Mouse (Mus musculus): Measurements from ENCODE around the gene Rasal2. TPM values are rescaled to one million over a fixed set of nuclear protein-coding genes. Genes with fewer than 3 reads are reported as not detected.
A peak's percentile ranks its signal among the peaks of the same experiment; 100 is the strongest.
"Not testable (repeated sequence)": the region's sequence is repeated elsewhere in the genome, so short reads cannot be mapped to it uniquely, and the experiment has no call there.

Rasal2 gene
- polyA plus RNA-seq, 1 experiment: 3.0 TPM

DNA sequence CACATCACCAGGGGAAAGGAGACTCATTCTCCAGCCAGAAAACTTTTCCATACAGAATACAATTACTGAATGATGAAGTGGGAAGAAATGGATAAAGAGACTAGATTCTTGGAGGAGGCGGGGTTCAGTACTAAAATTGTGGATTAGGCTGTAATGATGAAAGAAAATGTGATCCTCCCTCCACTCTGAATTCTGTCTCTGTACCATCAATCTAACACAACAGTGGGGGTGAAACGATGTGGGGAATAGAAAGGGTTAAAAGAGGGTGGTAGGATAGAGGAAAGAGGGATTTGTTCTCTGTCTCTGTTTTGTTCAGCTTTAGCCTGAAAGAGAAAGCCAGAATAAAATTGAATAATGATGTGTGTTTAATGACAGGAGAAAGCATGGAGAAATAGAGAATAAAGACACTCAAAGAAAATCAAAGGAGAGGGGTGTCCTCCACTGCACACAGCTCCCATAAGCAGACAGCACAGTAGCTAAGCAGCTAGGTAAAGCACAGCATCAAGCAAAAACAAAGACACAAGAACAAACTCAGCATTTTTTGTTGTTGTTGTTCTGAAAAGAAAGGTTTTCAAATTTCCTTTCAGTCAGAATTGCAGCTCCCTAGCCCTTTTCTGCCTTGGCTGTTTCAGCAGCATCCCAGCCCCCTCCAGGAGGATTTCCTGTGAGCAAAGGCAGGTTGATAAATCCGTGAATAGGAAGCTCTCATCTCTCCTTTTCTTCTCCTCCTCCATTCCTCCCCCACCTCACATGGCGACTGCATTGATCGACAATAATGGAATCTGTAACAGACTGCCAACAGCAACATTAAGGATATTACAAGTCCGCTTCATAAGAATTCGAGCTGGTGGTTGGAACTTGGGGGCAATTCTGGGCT lies 168.6 kb downstream of the Rasal2 start:
- Histone ChIP-seq H3ac (ENCODE audit: control insufficient read depth, insufficient read length, low read depth) (no peak overlapping the region), H3K36me3 (ENCODE audit: control insufficient read depth, insufficient read depth) (no peaks in the 10 kb centered on the region), H3K79me3 (ENCODE audit: low read depth) (no peaks in the 10 kb centered on the region), H3K79me2 (ENCODE audit: control insufficient read depth, insufficient read depth) (no peaks in the 10 kb centered on the region), H3K4me3 (ENCODE audit: insufficient read depth, poor library complexity, severe bottlenecking) (no peak overlapping the region), H3K27me3 (ENCODE audit: control insufficient read depth, insufficient read depth, insufficient read length) (no peaks in the 10 kb centered on the region)
- TF ChIP-seq CEBPB (IDR thresholded peaks at IDR 0.05; ENCODE audit: low read depth): no peak
- TF ChIP-seq CTCF (IDR thresholded peaks at IDR 0.05; ENCODE audit: control insufficient read depth, insufficient read depth, insufficient read length): no peak
- no peak for TF ChIP-seq FOSL1 (IDR thresholded peaks at IDR 0.05; ENCODE audit: insufficient read depth, low read length, poor library complexity, severe bottlenecking)
- TF ChIP-seq USF1 (IDR thresholded peaks at IDR 0.05; ENCODE audit: low read depth): no peak
- no peak for TF ChIP-seq MYOG (IDR thresholded peaks at IDR 0.05; ENCODE audit: control insufficient read depth, extremely low read depth, insufficient read length)
- TF ChIP-seq MYOD1 (IDR thresholded peaks at IDR 0.05; ENCODE audit: control insufficient read depth, insufficient read length, low read depth): no peak
- no peak for TF ChIP-seq MAX (IDR thresholded peaks at IDR 0.05)

DNA sequence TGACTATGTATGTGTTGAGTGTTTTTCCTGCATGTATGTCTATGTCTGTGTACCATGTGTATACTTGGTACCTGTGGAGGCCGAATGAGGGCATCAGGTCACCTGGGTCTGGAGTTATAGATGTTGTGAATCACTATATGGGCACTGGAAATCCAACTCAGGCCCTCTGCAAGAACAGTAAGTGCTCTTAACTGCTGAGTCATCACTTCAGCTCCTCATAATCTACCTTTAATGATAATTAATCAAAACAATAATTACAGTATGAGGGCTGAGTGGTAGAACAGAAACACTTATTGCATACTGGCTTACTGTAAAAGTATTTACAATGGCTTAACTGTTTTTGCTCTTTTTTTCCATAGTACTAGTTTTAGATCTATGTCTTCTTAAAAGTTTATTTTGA lies 172.7 kb downstream of the Rasal2 start:
- H3K79me3 ChIP-seq (ENCODE audit: low read depth): no peaks in the 10 kb centered on the region
- H3K27me3 ChIP-seq (ENCODE audit: control insufficient read depth, insufficient read depth, insufficient read length): no peaks in the 10 kb centered on the region
- H3K4me3 ChIP-seq (ENCODE audit: insufficient read depth, poor library complexity, severe bottlenecking): no peak overlapping the region
- no peak for TF ChIP-seq CTCF (IDR thresholded peaks at IDR 0.05; ENCODE audit: control insufficient read depth, insufficient read depth, insufficient read length)
- no peak for TF ChIP-seq USF1 (IDR thresholded peaks at IDR 0.05; ENCODE audit: low read depth)
- TF ChIP-seq MYOG (IDR thresholded peaks at IDR 0.05; ENCODE audit: control insufficient read depth, extremely low read depth, insufficient read length): no peak
- TF ChIP-seq MAX (IDR thresholded peaks at IDR 0.05): no peak
- TF ChIP-seq CEBPB (IDR thresholded peaks at IDR 0.05; ENCODE audit: low read depth): no peak
- TF ChIP-seq FOSL1 (IDR thresholded peaks at IDR 0.05; ENCODE audit: insufficient read depth, low read length, poor library complexity, severe bottlenecking): no peak
- TF ChIP-seq MYOD1 (IDR thresholded peaks at IDR 0.05; ENCODE audit: control insufficient read depth, insufficient read length, low read depth): no peak
- no peak overlapping the region for H3ac ChIP-seq (ENCODE audit: control insufficient read depth, insufficient read length, low read depth)
- H3K36me3 ChIP-seq (ENCODE audit: control insufficient read depth, insufficient read depth): no peaks in the 10 kb centered on the region
- H3K79me2 ChIP-seq (ENCODE audit: control insufficient read depth, insufficient read depth): no peaks in the 10 kb centered on the region

DNA sequence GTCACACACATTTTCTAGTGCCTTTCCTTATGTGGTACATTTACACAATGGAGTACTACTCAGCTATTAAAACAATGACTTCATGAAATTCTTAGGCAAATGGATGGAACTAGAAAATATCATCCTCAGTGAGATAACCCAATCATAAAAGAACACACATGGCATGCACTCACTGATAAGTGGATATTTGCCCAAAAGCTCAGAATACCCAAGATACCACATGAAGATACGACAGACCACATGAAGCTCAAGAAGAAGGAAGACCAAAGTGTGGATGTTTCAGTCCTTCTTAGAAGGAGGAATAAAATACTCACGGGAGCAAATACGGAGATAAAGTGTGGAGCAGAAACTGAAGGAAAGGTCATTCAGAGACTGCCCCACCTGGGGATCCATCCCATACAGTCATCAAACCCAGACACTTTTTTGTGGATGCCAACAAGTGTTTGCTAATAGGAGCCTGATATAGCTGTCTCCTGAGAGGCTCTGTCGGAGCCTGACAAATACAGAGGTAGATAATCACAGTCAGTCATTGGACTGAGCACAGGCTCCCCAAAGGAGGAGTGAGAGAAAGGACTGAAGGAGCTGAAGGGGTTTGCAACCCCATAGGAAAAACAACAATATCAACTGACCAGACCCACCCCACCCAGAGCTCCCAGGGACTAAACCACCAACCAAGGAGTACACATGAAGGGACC lies 175.6 kb downstream of the Rasal2 start:
- not testable (repeated sequence) for H3K79me3 ChIP-seq (ENCODE audit: low read depth); H3K27me3 ChIP-seq (ENCODE audit: control insufficient read depth, insufficient read depth, insufficient read length); H3ac ChIP-seq (ENCODE audit: control insufficient read depth, insufficient read length, low read depth)

DNA sequence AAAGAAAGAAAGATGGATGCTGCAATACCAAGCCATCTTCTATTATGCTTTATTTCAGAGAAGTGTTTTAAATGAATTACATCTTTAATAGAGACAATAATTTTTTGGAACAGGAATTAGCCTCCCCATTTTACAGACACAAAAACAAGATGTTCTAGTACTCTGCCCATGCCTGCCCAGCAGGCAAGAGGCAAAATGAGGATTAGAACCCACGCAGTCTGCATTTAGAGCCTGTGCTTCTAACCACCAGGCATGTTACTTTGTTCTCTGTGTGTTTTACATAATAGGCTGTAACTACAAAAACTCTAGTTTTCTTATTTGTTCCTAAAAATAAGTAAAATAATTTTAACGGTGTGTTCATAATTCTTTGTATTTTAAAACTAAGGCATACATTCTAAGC lies 178.9 kb downstream of the Rasal2 start:
- TF ChIP-seq MYOG (IDR thresholded peaks at IDR 0.05; ENCODE audit: control insufficient read depth, extremely low read depth, insufficient read length) (no peak), CTCF (IDR thresholded peaks at IDR 0.05; ENCODE audit: control insufficient read depth, insufficient read depth, insufficient read length) (no peak), CEBPB (IDR thresholded peaks at IDR 0.05; ENCODE audit: low read depth) (no peak), USF1 (IDR thresholded peaks at IDR 0.05; ENCODE audit: low read depth) (no peak), FOSL1 (IDR thresholded peaks at IDR 0.05; ENCODE audit: insufficient read depth, low read length, poor library complexity, severe bottlenecking) (no peak), MAX (IDR thresholded peaks at IDR 0.05) (no peak), MYOD1 (IDR thresholded peaks at IDR 0.05; ENCODE audit: control insufficient read depth, insufficient read length, low read depth) (no peak)
- H3ac ChIP-seq (ENCODE audit: control insufficient read depth, insufficient read length, low read depth): no peak overlapping the region
- H3K79me3 ChIP-seq (ENCODE audit: low read depth): no peaks in the 10 kb centered on the region
- no peaks in the 10 kb centered on the region for H3K36me3 ChIP-seq (ENCODE audit: control insufficient read depth, insufficient read depth)
- no peaks in the 10 kb centered on the region for H3K79me2 ChIP-seq (ENCODE audit: control insufficient read depth, insufficient read depth)
- H3K27me3 ChIP-seq (ENCODE audit: control insufficient read depth, insufficient read depth, insufficient read length): no peaks in the 10 kb centered on the region
- H3K4me3 ChIP-seq (ENCODE audit: insufficient read depth, poor library complexity, severe bottlenecking): no peak overlapping the region

More for the DNA sequence above, 175.6 kb downstream of the Rasal2 start:
- H3K79me2 ChIP-seq (ENCODE audit: control insufficient read depth, insufficient read depth); H3K36me3 ChIP-seq (ENCODE audit: control insufficient read depth, insufficient read depth); H3K4me3 ChIP-seq (ENCODE audit: insufficient read depth, poor library complexity, severe bottlenecking): not testable (repeated sequence)

DNA sequence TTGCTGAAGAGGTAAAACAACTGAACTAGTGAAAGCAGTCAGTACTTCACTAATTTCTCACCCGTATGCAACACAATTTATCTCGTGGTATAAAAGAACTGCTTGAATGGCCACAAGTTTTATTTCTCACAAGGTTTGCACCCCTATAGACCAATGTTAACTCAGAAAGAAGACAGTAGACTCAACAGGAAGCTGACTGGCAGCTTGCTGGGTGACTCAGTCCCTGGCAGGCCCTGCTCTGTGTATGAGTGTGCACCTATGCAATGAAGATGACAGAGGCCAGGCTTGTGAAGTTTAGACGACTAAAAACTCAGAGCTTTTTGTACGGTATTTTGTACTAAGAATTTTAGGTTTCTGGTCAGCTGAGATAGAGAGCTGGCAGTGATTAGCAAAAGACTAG lies 180.0 kb downstream of the Rasal2 start:
- H3K4me3 ChIP-seq (ENCODE audit: insufficient read depth, poor library complexity, severe bottlenecking): no peak overlapping the region

More for the DNA sequence above, 180.0 kb downstream of the Rasal2 start:
- Histone ChIP-seq H3ac (ENCODE audit: control insufficient read depth, insufficient read length, low read depth) (no peak overlapping the region), H3K79me2 (ENCODE audit: control insufficient read depth, insufficient read depth) (no peaks in the 10 kb centered on the region), H3K36me3 (ENCODE audit: control insufficient read depth, insufficient read depth) (no peaks in the 10 kb centered on the region), H3K27me3 (ENCODE audit: control insufficient read depth, insufficient read depth, insufficient read length) (no peaks in the 10 kb centered on the region), H3K79me3 (ENCODE audit: low read depth) (no peaks in the 10 kb centered on the region)
- TF ChIP-seq MAX (IDR thresholded peaks at IDR 0.05) (no peak), FOSL1 (IDR thresholded peaks at IDR 0.05; ENCODE audit: insufficient read depth, low read length, poor library complexity, severe bottlenecking) (peak; percentile 16), USF1 (IDR thresholded peaks at IDR 0.05; ENCODE audit: low read depth) (no peak), MYOD1 (IDR thresholded peaks at IDR 0.05; ENCODE audit: control insufficient read depth, insufficient read length, low read depth) (no peak)
